Mouse (Mus musculus) right cerebral cortex, postnatal 36 days (tissue): Measurements from ENCODE around the gene Cpeb1.

Experiments
- DNase-seq, 2 experiments: peaks; one replicate each; pipeline ENCODE4 v3.0.0; 2022; ENCODE audit warnings: low spot score in 2 of 2, mixed read lengths in 1 of 2

Cpeb1 gene

DNA sequence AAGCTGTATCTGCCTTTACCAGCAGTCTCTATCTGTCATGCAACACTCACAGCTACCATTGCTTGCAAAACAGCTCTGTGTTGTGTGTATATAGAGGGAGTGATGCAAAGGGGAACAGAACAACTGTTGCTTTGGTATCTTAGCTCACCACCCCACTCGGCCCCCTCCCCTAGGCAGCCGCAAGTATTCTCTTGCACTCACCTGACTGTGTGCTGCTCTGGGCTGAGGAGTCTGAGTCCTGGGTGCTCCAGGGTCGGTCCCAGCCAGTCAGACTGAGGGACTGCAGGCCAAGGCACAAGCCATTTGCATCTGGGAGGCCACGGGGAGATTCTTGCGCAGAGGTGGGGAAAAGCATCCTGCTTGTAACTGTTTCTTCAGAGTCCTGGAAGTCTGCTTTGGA lies 83.5 kb downstream of the Cpeb1 start:
- no peak for DNase-seq

DNA sequence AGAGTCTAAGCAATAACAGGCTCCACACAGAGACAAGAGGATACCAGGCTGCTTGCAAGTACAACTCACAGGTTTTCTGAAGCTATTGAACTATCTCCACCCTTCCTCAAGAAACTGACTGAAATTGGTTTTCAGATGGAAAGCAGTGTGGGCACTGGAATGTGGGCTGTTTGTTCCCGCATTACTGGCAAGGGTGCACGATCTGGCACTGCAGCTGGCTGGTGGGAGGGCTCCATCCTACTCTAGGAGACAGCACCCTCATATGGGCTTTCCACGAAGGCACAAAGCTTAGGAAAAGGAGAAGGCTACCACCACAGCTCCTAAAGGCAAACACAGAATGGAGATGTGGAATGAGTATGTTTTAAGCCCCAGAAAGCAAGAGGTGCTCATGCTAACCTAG lies 85.5 kb downstream of the Cpeb1 start:
- peak; percentile 79 to 84 for DNase-seq

DNA sequence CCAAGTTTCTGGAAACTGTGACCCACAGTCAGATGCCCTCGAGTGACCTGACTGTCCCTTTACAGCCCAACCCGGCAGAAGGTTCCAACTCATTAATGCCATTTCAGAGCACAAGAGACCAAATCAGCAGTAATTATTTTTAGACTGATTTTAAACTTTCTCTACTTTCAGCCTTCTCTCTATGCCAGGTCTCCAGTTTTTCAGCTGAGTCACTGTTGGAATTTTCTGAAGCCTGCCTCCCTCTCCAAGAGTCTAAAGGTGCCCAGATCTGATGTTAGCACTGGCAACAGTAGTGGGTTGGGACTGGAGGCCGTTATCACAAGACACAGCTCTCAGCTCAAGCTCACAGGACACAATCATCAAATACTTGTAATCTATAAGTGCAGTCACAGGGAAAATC lies 87.3 kb downstream of the Cpeb1 start:
- no peak for DNase-seq

DNA sequence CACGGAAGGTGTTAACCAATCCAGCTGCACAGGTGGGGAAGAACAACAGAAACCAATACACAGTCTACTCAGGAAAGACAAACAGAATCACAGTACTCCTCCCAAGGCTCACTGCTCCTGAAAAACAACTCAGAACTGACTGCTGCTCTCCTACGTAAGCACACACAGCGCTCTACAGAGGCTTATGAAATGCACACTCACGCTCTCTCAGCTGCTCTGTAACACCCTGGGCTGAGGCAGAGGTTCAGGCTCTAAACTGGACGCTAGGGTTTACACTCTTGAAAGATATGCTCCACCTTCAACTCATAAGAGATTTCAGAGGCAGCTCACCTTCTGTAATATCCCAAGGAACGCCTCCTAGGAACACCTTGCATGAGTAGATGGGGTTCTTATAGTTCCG lies 98.3 kb downstream of the Cpeb1 start:
- DNase-seq, result no peak

DNA sequence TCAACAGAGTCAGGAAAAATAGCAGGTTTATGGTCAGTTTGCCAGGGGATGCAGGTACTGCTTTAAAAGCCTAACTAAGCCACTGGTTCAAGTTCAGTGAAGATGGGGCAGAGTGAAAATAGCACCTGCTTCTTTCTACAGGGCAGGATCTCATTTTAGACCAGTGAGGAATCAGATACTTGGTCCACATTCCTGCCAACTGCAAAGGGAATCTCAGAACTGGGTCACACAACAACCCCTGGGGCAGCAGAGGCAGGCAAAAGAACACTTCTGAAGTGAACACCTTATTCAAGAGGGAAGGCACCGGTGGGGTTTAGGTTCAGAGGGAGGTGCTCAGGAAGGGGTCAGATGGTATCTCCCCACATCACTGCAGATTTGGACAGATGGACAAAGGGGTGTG lies 98.9 kb downstream of the Cpeb1 start:
- DNase-seq, result no peak

DNA sequence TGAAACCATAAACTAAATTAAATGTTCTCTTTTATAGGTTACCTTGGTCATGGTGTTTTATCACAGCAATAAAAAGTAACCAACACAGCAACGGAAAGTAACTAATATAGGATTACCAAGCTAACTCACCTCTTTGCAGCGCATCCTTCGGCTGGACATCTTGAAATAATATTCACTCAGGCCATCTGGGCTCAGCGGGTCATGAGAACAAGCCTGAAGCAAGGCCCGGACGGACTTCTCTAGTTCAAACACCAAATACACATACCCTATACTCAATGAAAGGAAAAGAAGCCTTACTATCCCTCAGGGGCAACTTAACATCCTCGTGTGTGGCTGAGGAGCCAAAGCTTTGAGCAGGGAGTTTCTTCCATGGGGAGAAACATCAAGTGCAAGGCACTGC lies 99.5 kb downstream of the Cpeb1 start:
- DNase-seq, result no peak

DNA sequence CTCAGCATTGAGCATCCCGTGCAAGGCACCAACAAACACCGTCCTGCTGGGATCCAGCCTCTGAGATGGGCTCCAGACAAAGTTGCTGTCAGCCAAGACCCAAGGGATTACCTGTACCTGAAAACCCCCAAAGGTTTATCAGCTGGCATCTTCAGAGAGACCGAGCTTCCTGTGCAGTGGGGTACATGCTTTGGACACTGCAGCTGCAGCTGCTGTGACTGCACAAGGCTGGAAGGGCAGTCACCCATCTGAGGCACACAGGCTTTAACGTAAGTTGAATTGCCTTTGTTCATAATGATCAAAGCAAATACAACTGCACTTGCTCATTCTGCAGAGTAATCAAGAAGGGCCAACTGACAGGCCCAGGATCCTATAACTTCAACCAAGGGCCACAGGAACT lies 103.4 kb downstream of the Cpeb1 start:
- DNase-seq, result no peak

DNA sequence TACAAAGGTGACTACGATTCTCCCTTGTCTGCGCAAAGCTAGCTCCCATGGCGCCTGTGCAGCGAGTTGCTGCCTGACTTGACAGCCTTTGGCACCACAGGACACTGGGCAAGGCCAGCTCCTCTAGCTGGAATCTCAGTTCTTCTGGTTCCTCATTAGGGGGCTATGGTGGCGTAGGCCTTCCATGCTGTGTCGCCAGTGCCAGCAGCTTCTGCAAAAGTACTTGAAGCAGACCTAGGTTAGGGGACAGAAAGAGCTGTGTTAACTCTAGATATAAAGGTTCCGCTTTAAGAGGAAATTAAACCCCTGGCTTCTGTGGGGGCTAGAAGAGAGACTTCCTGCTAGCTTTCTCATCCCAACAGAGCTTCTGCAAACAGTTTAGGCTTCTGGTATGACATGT lies 107.1 kb downstream of the Cpeb1 start:
- no peak for DNase-seq

DNA sequence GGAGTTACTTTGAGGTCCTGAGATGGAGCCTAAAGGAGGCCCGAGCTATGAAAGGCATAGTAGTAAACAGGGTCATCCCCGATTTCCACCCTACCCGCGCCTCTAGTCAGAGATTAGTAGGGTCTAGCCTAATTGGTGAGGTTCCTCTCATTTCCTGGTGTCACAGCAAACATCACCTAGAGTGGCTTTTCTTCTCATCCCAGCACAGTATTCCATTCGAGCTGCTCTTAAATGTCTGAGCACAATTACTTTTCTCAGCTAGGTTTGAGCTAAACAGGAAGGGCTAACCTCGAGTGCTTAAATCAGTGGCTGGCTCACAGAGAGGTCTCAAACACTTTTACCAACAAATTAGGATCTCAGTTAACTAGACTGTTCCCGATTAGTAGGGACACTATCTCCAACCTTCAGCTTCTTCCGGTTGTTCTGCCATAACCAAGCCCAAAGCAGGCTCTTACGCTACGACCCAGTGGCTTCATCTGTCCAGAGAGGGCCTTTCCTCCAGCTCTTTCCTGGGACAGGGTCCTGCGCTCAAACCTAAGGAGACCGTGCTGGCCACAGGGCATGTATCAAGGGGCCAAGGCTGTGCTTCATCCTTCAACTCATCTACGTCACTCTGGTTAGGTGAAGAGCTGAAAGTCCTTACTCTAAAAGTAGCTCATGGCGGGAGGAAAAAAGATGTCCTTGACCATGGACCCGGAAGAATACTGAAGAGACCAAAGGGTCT lies 109.7 kb downstream of the Cpeb1 start:
- no peak for DNase-seq

DNA sequence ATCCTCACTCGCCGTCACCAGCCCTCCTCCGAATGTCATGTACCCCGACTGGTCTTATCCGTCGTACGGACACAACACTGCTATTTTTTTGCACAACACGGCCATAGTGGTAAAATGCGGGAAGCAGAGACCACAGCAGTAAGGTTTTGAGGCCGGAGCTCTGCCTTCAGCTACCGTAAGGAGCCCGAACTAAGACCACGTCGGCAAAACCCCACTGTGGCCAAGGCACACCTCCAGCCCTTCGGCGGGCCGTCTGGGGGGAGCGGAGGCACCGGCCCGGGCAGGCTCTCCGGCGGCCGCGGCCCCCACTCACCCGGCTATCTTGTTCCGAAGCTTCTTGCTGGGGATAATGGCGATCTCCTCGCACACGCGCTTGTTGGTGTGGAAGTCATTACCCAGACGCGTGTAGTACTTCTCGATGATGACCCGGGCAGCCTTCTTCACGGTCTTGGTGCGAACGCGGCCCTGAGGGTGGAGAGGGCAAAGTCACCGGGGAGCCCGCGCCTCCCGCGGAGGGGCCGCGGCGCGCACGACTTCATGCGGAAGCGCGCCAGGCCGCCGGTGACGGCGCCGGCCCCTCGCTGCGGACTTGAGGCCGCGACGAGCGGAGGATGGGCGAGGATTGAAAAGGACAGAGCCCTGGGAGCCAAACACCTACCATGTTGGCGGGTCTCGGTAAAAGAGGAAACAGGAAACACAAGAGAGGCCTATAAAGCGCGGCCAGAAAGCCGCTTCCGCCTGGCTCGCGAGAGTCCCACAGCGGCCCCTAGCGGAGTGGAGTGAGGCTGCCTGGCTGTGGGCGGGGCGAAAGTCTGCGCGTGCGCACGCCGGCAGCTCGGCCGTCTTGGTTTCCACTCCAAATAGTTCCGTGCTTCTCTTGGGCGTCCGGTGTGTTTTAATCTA lies 110.5 kb downstream of the Cpeb1 start, which contains the start of gene Rps17:
Rps17 (minus strand) TSS at position 711 of the 903 bp plus-strand sequence.
- peak; percentile 88 to 92 for DNase-seq

DNA sequence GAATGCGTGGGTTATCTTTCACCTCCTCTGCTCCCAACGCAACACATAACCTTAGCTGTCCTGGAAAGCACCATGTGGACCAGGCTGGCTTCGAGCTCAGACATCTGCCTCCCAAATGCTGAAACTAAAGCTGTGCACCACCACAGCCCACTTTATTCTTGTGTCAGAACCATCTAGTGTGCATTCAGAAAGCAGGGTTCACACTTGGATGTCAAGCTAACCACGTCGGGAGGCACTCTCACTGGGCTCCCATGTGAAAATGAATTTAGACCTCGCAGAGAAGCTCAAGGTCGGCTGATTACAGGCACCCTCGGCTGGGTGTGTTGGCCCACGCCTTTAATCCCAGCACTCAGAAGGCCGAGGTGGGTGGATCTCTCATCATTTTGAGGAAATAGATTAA lies 111.4 kb downstream of the Cpeb1 start:
- no peak for DNase-seq

DNA sequence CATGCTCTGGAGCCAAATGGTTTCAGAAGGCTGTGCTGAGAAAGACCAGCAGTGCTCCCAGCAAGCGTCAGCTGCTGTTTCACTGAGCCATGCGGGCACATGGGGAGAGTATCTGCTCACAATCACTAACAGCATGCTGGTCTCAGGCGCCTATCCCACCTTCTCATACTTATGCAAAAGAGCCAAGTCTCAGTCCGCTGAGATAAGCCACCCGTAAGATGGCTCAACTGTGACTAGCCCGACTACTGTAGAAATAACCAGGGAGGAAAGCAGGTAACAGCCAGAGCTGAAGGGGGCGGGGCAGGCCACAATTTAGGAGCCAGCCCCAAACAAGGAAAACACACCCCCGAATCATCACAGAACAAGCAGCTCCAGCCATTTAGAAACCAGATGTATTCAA lies 111.9 kb downstream of the Cpeb1 start:
- no peak for DNase-seq

DNA sequence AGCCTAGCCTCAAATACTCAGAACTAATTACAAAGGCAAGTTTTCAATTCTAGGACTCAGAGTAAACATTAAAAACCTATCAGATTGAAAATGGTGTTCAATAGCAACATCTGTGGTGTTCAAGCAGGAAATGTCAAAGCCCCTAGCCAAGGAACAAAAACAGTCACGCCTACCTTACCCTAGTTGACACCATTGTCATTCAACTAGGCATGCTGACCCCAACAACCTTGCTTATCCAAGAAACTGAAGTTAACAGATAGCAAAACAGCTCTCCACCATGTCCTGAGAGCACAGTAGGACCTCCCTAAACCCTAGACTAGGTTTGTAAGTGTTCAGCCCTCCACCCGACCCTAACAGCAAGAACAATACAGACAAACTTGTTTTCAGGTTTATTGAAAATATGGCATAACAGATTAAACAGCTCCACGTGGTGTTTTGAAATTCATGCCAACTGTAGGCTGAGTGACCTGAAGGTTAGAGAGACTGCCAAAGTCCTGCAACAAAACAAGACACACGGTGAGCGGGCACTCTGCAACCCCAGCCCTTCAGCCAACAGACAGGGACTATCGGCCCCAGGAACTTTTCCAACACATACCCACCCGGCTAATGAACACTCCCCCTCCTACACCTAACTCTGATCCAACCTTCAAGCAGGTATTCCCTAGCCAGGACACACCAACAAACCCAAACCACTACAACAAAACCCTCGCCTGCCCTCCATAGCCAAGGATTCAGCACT lies 112.7 kb downstream of the Cpeb1 start:
- no peak for DNase-seq

DNA sequence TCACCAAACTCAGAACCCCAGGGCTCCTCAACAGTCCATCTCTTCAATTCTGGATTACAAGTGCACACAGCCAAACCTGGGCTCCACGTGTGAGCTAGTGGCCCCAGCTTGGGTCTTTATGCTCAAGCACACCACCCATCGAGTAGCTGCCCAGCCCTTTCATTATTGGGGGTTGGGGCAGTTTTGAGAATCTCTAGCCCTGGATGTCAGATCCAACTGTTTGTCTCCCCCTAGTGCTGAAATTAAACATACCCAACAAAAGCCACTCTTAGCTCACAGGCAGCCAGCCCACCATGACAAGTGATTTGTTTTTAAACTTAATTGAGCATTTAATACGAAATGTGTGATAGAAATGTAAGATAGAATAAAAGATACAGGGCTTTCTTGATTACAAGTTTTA lies 113.7 kb downstream of the Cpeb1 start:
- DNase-seq, result no peak

DNA sequence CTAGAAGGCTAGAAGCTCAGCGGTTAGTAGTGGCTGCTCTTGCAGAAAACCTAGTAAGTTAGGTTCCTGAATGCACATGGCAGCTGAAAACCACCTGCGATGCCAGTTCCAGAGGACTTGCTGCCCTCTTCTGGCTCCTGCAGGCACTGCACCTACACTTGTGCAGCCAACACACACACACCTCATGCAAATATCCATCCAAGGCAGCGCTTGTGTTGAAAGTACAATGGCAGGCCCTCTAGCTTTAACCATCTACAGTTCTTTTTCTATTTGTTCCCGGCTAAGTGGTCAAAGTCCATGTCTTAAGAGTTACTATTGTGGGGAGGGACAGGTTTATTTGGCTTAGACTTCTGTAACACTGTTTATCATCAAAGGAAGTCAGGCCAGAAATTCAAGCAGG lies 115.5 kb downstream of the Cpeb1 start:
- no peak for DNase-seq

DNA sequence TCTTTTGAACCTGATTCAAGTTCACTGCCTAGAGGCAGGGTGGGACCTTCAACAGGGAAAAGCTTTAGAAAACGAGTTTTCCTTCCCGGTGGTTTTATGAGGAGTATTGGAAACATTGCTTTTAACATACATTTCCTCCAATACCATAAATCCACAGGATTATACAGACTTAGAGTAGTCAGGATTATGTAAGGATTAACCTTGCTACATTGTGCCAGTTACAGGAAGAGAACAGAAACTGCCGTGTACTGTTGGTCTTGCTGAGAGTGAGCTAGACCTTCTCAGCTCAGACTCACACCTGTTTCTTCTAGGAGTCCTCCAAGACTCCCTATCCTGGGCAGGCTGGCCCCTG lies 116.8 kb downstream of the Cpeb1 start:
- DNase-seq, result no peak

DNA sequence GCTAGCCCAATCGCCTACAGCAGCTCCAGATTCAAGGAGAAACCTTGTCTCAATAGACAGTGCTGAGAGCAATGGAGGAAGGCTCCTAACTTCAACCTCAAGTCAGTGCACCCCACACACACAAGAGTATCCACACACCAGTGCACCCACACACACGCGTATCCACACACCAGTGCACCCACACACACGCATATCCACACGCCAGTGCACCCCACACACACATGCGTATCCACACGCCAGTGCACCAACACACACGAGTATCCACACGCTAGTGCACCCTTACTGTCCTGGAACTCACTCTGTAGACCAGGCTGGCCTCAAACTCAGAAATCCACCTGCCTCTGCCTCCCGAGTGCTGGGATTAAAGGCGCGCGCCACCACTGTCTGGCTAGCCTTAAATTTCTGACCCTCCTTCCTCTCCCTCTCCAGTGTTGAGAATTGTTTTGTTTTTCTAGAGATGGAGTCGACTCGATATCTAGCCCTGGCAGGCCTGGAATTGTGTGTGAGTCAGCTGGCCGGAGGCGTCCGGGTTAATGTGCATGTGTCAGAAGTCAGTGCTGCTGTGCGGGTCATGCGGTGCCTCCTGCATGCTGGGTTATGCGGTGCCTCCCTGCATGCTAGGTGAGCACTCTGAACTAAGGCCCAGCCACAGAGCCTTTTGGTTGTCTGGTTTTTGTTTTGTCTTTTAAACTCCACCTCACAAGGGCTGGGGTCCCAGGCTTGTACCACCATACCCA lies 117.3 kb downstream of the Cpeb1 start:
- DNase-seq, result no peak

DNA sequence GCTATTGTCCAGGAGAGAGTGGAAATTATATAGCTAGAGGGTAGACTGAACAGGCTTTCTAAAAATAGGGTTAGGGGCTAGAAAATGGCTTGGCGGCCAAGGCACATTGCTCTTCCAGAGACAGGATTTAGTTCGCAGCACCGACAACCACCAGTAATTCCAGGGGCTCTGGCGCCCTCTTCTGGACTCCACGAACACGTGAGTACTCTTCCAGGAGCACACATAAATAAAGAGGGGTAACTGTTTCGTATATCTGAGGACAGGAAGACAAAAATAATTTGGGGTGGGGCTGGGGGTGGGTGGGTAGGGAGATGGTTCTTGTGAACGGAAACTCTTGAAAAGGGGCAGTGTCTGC lies 118.9 kb downstream of the Cpeb1 start:
- no peak for DNase-seq

DNA sequence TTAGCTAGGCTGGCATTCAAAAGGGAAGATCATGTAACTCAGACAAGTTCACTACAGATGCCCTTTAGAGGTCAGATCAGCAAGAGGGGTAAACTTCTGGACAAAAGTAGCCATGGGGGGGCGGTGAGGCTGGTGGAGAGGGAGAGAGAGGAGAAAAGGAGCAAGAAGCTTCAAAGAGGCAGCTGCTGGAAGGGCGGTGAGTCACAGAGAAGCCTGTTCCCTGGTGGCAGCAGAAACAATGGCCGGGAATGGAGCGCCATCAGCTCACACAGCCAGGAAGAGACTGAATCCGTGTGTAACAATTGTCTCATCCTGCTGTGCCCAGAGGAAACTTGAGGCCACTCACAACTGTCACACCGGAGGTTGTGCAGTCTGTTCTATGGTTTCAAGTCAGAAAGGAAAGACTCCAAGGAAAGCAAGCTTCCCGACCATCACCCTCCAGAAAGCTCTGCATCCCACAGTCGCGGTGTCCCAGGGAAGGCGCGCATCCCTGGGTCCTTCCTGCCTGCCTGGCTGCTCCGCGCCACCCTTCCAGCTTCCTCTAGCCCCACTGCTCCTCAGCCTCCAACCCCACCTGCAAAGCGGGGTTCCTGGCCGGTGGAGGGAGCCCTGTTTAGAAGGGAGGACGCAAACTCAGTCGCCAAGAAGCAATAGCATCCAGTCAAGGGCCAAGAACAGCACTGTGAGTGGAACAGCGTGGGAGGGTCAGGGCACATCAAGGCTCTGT lies 119.4 kb downstream of the Cpeb1 start:
- DNase-seq, result no peak

DNA sequence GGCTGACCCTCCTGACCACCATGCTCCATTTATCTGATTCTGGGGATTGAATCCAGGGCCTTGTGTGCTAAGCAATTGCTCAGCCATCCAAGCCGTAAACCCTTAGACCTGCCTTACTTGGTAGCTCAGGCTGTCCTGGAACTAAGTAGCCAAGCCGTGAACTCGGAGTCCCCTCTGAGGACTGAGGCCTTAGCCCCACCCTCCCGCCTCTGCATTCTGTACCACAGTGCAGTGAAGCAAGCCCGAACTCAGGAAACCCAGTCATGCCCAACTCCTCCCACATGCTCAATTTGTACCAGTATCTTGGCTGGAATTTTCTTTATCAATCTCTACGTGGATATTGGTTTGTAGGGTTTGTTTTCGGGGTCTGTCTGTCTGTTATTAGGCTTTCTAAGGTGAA lies 123.4 kb downstream of the Cpeb1 start:
- DNase-seq, result no peak

DNA sequence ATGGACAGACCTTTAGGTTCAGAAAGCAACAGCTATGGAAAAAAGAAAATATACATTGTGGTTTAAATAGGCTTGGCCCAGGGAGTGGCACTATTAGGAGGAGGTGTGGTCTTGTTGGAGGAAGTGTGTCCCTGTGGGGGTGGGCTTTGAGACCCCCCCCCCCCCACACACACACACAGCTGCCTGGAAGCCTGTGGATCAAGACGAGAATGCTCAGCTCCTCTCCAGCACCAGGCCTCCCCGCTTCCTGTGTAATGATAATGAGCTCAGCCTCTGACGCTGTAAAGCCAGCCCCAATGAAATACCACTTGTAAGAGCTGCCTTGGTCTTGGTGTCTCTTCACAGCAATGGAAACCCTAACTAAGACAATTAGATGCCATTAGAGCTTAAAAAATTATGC lies 124.5 kb downstream of the Cpeb1 start:
- no peak for DNase-seq
